Mouse (Mus musculus) cerebellum, adult 2 months (tissue): ENCODE measurements around the gene Crebrf.

Experiments
- CTCF ChIP-seq: fragments of 200-500 bp; IDR thresholded peaks from 2 replicates; pipeline ENCODE4 v1.5.1; 2011; ENCODE audit warnings: low read depth, mild to moderate bottlenecking, control low read depth, low read length, moderate library complexity, borderline replicate concordance; ENCODE audit not compliant: insufficient read depth
- POLR2A ChIP-seq: fragments of 200-500 bp; IDR thresholded peaks from 2 replicates; pipeline ENCODE4 v1.6.1; 2011; ENCODE audit warnings: low read length, control low read depth, borderline replicate concordance; ENCODE audit not compliant: insufficient read depth

DNA sequence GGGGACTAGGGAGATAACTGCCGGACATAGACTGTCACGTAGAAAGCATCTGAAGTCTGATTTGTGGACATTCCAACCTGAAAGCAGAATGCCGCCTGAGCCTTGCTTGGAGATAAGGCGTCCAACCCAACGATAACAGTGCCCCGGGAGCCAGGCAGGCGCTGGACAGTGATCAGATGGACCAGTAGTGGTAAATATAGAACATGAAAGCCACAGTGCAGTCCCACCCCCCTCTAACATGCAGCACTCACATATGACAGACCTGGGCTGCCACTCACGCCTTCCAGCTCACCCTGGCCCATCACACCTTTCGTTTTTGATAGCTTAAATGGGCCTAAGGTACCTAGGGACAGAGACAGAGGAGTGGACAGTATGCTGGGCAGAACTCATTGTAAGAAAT lies 98.0 kb downstream of the Crebrf start:
- TF ChIP-seq CTCF = no peak
- TF ChIP-seq POLR2A = no peak
